Mouse (Mus musculus) heart, postnatal 0 days (tissue): ENCODE results near the gene Gcn1l1.

Source experiments
- CTCF ChIP-seq: IDR thresholded peaks from 2 replicates; pipeline ENCODE4 v1.5.1; 2016; ENCODE audit warnings: antibody characterized with exemption, control low read depth, low read depth
- EP300 ChIP-seq: IDR thresholded peaks from 2 replicates; pipeline ENCODE4 v1.6.1; 2016; ENCODE audit warnings: antibody characterized with exemption, low read depth

DNA sequence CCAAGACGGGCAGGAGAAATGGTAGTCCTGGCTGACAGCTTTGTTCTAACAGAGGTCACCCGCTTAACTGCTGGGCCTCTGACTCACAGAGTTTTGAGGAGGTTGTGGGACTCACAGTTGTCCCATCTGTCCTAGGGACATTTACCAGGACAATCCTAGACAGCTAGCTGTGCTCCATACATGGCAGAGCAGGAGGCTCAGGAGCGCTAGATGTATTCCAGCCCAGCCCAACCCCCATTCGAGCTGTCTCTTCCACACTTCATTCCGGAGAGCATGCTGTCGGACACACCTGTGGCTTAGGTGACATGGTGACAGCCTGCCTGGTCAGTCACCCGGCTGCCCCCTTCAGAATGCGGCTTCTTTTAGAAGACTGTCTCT is 35.7 kb upstream of the Gcn1l1 start:
- TF ChIP-seq CTCF (no peak), EP300 (no peak)
